ENCODE assay signal across 7 mouse cellular contexts in the genomic region with DNA sequence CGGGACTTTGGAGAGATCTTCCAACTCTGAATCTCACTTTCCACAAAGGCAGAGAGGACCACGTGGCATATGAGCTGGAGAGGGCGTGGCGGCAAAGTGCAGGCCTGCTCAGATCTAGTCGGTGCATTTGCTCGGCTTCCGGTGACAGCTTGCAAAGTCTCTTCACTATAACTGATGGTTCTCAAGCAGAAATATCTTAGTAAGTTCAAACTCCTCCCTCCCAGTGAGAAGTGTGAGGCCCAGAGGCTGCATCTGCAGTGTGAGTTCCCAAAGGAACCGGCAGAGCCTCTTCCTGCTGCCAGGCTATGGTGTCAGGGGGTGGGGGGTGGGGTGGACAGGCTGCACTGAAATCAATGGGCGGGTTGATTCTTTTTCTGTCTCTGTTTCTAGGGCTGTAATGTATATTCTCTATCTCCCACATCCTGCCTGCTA.
DNase-seq lines count a peak whose midpoint lies in the region; ATAC-seq and TF ChIP-seq lines count a peak whose summit lies in the region.

No protein-coding gene starts in this region.

- H3K9ac ChIP-seq in heart, adult 2 months (ENCODE audit: low read depth, low read length) = peak overlapping the region; percentile 19; the same call in 1 of the 2 replicates
- H3K9ac ChIP-seq in midbrain, embryonic 13.5 days (replicated peaks) = no peak overlapping the region

- WGBS in heart, adult 2 months = 9% methylated on average over 9 of the region's 9 CpGs
- 55% methylated on average over 9 of the region's 9 CpGs for WGBS in midbrain, embryonic 13.5 days
- WGBS in cerebellum, adult 2 months = 59% methylated on average over 9 of the region's 9 CpGs

- peak; percentile 27; the same call in 1 of the 2 replicates for ATAC-seq in midbrain, embryonic 13.5 days

- H3K27ac ChIP-seq in heart, adult 2 months = no peak overlapping the region
- H3K27ac ChIP-seq in midbrain, embryonic 13.5 days = no peak overlapping the region
- H3K27ac ChIP-seq in cerebellum, adult 2 months (ENCODE audit: insufficient read depth, low read length) = no peak overlapping the region

- H3K4me1 ChIP-seq in heart, adult 2 months (ENCODE audit: control insufficient read depth, insufficient read depth, low read length) = peaks cover 16% of the 10 kb centered on the region
- peaks cover 18% of the 10 kb centered on the region for H3K4me1 ChIP-seq in midbrain, embryonic 13.5 days (replicated peaks)
- peaks cover 25% of the 10 kb centered on the region for H3K4me1 ChIP-seq in cerebellum, adult 2 months (ENCODE audit: control insufficient read depth, insufficient read depth, low read length)

- peak; percentile 19 for DNase-seq in urinary bladder, postnatal 14 days (ENCODE audit: low spot score)
- DNase-seq in urinary bladder, adult 2 months (ENCODE audit: low spot score) = no peak
- DNase-seq in heart, adult 2 months = peak in 1 of 2 experiments; percentile 47
- DNase-seq in left cerebral cortex, postnatal 14 days (ENCODE audit: low spot score in 2 of 2) = peak; percentile 55 to 57
- no peak for DNase-seq in layer of hippocampus, adult 11-12 months (ENCODE audit: low spot score)
- DNase-seq in cerebellum, adult 2 months = no peak

- H3K4me2 ChIP-seq in midbrain, embryonic 13.5 days (replicated peaks) = no peak overlapping the region

- H3K36me3 ChIP-seq in heart, adult 2 months (ENCODE audit: control insufficient read depth, insufficient read depth, low read length) = no peaks in the 10 kb centered on the region
- no peaks in the 10 kb centered on the region for H3K36me3 ChIP-seq in midbrain, embryonic 13.5 days

- H3K9me3 ChIP-seq in midbrain, embryonic 13.5 days = no peaks in the 10 kb centered on the region

- no peak for TF ChIP-seq POLR2A in heart, adult 2 months (IDR thresholded peaks at IDR 0.05; ENCODE audit: insufficient read depth, low read depth, low read length)
- no peak for TF ChIP-seq POLR2A in cerebellum, adult 2 months (IDR thresholded peaks at IDR 0.05; ENCODE audit: borderline replicate concordance, insufficient read depth, low read length)

- H3K79me2 ChIP-seq in heart, adult 2 months (replicated peaks; ENCODE audit: control insufficient read depth, insufficient read depth, low read length) = no peaks in the 10 kb centered on the region

- intact Hi-C loops in heart, adult 2 months (cut with DNase I) = loop anchor here (5.0 kb wide), 1 partner anchor 63 kb away; a partner anchor contains a TSS
- intact Hi-C loops in left cerebral cortex, postnatal 14 days (cut with DNase I) = no loop called here

- no peaks in the 10 kb centered on the region for H3K27me3 ChIP-seq in heart, adult 2 months (ENCODE audit: control insufficient read depth, insufficient read depth, low read length)
- no peaks in the 10 kb centered on the region for H3K27me3 ChIP-seq in midbrain, embryonic 13.5 days
- no peaks in the 10 kb centered on the region for H3K27me3 ChIP-seq in cerebellum, adult 2 months (ENCODE audit: control insufficient read depth, insufficient read depth, low read length)

- TF ChIP-seq CTCF in heart, adult 2 months (IDR thresholded peaks at IDR 0.05) = no peak
- no peak for TF ChIP-seq CTCF in cerebellum, adult 2 months (IDR thresholded peaks at IDR 0.05; ENCODE audit: borderline replicate concordance, insufficient read depth, low read depth, low read length)

- H3K4me3 ChIP-seq in heart, adult 2 months = no peak overlapping the region
- H3K4me3 ChIP-seq in midbrain, embryonic 13.5 days (replicated peaks) = no peak overlapping the region
- no peak overlapping the region for H3K4me3 ChIP-seq in cerebellum, adult 2 months (replicated peaks; ENCODE audit: insufficient read depth, low read depth, low read length)

- TF ChIP-seq EP300 in heart, adult 2 months (IDR thresholded peaks at IDR 0.05; ENCODE audit: insufficient read depth, low read depth, low read length) = no peak

Comparison
In these comparisons a context has a peak if more than half of its experiments do, and no peak if none do; other contexts are left out.
1. DNase-seq: peak in urinary bladder, postnatal 14 days (single experiment) and left cerebral cortex, postnatal 14 days (2 of 2); none in urinary bladder, adult 2 months (single experiment), layer of hippocampus, adult 11-12 months (single experiment) and cerebellum, adult 2 months (0 of 2).